Mouse (Mus musculus) heart, adult 18-20 months (tissue): ENCODE measurements around the gene Stx4a. TPM values are rescaled to one million over a fixed set of nuclear protein-coding genes. Genes with fewer than 3 reads are reported as not detected.
A peak's percentile ranks its signal among the peaks of the same experiment; 100 is the strongest.
"Not testable (repeated sequence)": the region's sequence is repeated elsewhere in the genome, so short reads cannot be mapped to it uniquely, and the experiment has no call there.

Experiments used
- DNase-seq, 2 experiments: peaks; one replicate each; pipeline ENCODE4 v3.0.0; 2021 to 2022; ENCODE audit warnings: mixed read lengths in 1 of 2
- total RNA-seq, 2 experiments: library from RNA; stranded (reverse); gene quantifications; 2 replicates each; pipeline ENCODE4 v1.2.3; 2021

Gene Stx4a
- total RNA-seq, 2 experiments from 2014 or later: 66.5 to 67.0 TPM

DNA sequence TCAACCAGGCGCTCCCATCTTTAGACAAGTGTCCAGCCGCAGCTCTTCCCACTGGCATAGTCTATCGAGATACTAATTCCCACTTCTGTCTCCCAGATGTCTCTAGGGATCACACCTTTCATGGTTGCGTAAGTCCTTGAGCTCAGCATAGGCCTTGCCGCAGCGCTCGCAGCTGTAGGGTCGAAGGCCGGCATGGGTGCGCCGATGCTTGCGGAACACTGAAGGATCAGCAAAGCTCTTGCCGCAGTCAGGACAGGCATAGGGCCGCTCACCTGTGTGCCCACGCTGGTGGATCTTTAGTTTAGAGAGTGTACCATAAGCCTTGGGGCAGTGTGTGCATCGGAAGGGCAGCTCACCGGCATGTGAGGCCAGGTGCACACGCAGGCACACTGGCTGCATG, 43.5 kb downstream of the Stx4a start:
- DNase-seq: no peak

DNA sequence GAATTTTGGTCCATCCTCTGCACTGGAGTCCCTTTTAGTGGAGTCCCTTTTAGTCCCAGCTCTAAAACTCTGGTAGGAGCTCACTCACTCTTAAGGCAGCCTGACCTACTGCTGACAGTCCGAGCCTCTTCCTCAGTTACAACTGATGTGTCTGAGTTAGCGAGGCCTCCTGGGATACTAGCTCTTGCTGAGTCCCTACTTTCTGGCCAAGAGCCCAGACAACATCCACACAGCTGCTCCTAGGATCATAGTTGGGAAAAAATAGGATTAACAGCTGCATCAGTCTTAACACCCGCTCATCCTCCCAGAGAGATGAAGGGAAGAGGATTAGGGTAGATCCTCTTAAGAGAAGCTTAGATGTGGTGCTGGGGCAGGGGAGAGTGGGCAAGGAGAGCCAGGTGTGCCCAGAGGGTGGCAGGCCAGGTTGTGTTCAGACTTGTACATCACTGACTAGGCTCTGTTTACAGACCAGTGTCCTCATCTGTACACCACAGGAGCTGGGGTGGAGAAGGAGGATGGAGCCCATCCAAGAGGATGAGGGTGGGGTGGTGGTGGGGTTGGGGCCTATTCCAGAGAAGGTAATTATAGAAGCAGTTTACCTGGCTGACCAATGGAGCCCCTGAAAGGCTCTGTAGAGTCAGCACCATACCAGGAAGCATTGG, 45.2 kb downstream of the Stx4a start:
- DNase-seq: peak; percentile 46 to 70

DNA sequence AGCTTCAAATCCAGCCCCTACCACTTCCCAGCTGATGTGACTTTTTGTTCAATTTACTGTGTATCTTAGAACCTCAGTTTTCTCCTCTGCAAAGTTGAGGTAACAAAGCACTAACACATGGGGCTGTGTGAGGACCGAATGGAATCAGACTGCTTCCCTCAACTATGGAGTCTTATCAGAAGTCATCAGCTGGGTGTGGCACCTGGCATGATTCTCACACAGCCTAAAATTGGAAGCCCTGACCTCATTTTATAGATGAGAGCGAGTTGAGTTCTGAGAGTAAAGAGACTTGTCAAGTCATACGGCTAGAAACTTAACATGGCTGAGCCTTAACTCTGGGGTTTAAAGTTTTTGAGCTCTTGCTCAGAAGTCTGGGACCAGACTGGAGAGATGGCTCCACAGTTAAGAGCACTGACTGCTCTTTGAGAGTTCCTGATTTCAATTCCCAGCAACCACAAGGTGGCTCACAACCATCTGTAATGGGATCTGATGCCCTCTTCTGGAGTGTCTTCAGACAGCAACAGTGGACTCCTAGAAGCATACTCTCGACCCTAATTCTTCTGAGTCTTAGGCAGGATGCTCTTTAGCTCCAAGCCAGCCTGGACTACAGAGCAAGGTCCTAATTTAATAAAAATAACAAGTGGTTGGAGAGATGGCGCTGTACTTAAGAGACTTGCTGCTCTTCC, 46.2 kb downstream of the Stx4a start:
- DNase-seq: no peak

DNA sequence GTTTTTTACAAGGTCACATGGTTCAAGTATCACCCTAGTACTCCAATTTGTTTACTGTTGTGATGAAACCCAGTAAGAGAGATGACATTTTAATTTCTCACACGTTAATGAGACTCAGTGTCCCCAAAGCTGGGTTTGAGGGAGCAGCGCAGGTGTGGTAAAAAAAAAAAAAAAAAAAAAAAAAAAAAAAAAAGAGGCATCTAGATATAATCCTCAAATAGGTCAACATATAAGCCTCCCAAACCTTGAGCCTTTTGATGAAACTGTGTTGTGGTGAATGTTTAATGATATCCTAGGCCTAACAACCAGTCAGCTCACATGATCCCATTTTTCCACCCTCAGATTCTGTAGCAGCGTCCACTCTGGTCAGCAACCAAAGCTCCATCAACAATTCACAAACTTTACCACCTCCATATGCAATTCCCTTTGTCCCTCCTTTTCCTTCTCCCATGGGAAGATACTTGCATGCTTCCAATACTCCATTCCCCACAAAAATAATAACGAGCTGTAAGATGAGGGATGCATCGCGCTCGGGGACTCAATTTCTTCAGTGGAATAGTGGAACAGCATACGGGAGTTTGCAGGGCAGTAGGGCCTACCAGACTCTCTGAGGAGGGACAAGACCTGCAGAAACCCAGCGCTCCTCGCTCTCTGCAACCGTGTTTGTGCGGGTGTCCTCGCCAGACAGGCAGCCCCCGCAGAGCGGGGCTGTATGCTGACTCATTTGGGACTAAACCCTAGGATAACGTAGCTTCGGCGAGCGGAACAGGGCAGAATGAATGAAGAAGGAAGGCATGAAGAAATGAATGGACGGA, 50.9 kb downstream of the Stx4a start:
- no peak for DNase-seq

DNA sequence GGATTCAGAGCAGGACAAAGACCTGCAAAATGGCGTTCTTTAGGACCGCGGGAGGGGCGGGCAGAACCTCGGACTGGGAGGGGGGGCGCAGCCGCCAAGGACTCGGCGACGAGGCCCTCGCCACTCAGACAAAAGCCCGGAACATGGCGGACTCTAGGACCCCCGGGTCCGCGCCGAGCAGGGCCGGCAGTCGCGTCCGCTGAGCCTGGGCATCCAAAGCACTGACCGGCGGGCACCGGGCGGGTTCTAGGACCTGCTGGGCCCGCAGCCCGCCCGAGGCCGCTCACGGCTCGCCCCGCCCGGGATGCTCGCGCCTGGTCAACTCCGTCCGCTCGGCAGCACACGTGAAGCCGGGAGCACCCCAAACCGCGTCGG, 51.5 kb downstream of the Stx4a start:
- DNase-seq: peak; percentile 95

DNA sequence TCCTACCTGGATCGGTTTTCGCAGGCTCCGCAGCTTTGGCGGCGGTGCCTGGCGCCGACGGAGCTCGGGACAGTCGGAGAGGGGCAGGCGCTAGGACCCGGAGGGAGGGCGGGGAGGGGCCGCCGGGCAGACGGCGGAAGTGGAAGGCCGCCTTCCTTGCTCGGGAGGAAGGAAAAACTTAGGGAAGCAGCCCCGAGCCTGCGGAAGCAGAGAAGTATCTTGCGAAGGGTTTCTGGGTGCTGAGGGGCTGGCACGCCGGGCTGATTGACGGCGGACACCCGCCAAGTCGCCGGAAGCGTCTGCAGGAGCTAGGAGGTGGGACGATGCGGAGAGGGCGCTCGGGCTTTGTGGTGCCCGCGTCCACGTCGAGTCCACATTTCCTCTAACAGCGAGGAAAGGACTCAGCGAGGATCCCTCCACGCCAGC, 52.0 kb downstream of the Stx4a start, which contains the start of gene Zfp646:
Gene Zfp646, plus strand, starts transcription at position 181 of the 426 bp plus-strand sequence.
- peak; percentile 84 to 87 for DNase-seq

DNA sequence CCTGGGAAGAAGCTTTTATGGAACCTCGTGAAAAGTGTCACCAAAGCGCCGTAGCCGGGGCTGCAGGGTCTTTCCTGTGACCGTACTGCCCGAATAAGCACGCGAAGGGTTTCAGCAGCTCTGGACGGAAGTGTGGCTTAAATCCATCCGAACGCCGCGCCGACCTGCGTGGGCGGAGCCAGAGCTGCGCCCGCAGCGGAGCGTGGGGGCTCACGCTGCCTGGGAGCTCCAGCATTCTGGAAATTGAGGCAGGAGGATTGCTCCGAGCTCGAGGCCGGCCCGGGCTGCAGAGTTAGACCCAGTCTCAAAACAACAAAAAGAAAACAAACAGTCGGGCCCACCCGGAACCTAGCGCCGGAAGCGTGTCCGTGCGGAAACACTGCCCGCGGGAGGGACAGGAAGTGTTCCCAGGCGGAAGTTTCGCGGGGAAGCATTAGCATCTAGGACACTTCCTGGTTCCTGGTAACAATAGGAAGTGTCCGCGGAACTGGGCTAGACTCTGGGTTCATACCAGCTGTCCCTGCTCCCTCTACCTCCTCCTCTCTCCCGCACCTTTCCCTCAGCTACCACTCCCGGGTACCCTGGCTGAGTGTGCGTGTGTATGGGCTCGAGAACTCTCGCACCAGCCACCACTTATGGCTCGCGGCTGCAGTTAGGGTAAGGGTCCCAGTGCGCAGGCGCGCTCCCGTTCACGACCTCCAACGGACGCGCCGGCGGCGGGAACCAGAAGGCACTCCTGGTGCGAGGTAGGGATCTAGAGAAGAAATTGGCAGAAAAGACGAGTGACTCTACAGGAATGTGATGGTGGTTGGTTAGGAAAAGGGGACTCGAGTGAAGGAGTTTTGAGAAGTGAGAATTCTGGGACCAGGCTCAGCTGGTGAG, 52.6 kb downstream of the Stx4a start, which contains the start of gene Zfp668:
Gene Zfp668, minus strand, starts transcription at position 362 of the 882 bp plus-strand sequence.
- peak; percentile 93 to 95 for DNase-seq

DNA sequence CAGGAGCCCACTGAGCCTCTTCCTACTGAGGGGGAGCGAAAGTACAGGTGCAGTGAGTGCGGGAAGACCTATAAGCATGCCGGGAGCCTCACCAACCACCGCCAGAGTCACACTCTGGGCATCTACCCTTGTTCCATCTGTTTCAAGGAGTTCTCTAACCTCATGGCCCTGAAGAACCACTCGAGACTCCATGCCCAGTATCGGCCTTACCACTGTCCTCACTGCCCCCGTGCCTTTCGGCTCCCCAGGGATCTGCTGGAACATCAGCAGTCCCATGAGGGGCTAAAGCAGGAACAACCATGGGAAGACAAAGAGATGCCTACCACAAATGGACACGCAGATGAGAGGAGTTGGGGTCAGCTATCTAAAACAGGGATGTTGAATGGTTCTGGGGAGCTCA, 55.2 kb downstream of the Stx4a start:
- no peak for DNase-seq

DNA sequence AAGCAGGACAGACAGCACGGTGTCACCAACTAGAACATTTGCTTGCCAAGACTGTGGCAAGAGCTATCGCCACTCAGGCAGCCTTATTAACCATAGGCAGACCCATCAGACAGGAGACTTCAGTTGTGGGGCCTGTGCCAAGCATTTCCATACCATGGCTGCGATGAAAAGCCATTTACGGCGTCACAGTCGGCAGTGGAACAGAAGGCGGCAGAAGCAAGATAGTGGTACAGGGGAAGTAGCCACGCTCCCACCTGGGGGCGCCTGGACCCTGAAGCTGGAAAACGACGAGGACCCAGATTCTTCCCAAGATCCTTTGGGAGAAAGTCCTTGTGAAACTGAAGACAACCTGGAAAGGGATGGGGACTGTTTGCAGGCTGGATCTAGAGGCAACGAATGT, 56.3 kb downstream of the Stx4a start:
- no peak for DNase-seq

DNA sequence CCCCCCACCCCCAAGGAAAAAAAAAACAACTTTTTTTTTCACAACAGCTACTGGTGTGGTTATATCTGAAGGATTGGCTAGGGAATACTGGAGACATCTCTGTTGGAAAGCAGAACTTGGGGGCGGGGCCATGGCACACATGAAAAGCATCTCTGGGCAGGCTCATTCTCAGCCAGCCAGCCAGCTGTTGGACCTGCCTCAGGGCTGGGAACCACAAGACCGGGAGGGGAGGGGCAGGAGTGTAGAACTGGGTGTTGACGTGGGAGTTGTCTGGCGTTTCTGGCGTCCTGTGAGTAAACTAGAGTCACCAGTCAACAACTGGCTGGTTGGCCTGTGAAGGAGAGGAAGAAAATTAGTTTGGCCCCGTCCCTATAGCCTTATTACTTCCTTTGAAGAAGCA, 61.9 kb downstream of the Stx4a start:
- DNase-seq: peak; percentile 84 to 88

DNA sequence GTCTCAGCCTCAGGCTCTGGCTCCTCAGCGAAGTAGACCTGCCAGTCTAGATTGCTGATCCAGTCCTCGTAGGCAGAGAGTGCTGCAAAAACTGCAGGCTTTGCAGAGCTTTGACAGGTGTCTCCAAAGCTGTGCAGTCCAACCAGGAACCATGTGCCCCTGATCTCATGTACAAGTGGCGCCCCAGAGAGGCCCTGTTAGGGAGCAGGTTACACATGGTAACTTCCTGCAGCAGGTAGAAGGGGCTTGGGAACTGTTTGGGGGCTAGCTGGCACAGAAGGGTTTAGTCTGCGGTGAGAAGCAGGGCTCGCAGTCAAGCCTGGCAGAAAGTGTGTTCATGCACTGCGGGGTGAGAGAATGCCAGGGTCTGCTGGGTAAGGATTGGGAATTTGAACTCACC, 62.5 kb downstream of the Stx4a start:
- DNase-seq: no peak

DNA sequence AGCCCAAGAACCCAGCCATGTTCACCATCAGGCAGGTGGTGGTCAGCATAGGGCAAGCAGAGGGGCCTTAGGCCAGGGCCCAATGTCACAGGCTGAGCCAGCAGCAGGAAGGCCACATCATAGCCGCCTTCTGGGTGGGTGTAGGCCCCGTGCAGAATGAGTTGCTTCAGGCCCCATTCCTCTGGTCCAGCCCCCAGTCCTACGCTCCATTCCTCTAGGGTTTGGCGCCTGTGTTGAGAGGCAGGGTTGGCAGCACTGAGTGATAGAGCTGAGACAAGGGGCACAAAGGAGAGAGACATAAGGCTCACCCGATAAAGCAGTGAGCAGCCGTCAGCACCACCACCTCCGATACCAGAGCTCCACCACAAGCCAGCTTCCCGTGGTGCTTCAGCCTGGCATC, 63.1 kb downstream of the Stx4a start:
- no peak for DNase-seq

DNA sequence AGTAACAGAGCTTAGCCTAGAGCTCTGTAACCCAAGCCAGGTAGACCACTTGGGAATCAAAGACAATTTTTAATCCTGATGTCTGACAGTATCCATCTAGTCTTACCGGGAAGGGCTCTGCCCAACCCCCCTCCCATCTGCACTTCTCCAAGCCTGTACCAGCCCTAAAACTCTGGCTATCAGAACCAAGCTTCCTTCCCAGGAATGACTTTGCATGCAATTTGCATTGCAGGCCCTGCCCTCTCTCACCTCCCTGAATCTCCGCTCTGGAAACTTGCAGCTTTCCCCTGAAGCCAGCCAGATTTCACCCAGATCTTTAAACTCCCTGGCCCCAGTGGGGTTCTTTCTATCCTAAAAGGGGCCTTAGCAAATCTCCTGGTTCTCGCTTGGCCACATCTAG, 63.7 kb downstream of the Stx4a start:
- DNase-seq: no peak

DNA sequence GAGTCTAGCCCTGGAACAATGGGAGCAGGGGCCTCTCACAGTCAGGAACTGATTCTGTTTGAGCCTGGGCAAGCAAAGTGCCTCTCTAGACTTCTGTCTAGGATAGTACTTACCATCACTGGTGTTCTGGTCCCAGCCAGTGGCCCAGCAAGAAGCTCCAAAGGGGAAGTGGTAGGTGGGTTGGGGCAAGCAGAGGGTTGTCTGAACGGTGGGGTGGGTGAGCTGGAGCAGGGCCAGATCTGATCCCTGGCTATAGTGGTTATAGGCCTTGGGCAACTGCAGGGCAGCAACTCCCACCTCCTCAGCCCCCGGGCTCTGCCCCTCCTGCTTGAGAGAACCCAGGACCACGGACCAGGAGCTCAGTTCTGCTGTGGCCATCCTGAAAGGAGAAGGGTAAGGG, 64.7 kb downstream of the Stx4a start:
- no peak for DNase-seq

DNA sequence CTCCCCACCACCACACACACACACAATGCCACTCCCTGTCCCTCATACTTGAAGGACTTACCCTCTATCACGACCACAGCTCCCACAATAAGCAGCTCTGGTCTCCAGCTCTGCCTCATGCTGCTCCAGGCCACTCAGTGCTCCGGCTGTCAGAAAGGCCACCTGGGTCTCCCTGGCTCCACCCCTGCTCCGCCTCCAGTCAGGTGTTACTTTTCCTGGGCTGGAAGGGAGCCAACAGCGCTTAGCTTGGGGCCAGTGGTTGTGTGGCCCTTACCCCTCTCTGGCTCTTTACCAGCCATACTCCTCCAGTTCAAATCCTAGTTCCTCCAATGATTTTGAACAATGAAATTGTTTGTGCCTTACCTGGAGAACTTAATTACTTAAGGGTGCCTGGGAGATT, 66.7 kb downstream of the Stx4a start, which contains the start of gene Prss53:
Gene Prss53, minus strand, starts transcription at position 173 of the 400 bp plus-strand sequence.
- DNase-seq: no peak

DNA sequence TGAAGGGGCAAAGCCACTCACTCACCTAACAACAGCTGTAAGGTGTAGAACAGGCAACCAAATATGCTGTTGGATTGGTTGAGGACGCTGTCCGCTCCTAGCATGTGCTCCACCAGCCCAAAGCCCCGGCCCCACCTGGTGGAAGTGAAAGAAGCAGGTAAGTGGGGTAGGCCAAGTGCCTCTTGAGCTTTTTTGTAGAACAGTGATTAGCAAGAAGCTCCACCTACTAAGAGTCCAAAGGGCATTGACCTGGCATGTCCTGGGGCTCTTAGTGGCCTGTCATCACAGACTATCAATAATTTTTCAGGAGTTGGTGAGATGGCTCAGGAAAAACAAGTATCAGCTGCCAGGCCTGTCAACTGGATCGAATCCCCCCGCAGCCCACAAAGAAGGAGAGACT, 70.4 kb downstream of the Stx4a start:
- no peak for DNase-seq

DNA sequence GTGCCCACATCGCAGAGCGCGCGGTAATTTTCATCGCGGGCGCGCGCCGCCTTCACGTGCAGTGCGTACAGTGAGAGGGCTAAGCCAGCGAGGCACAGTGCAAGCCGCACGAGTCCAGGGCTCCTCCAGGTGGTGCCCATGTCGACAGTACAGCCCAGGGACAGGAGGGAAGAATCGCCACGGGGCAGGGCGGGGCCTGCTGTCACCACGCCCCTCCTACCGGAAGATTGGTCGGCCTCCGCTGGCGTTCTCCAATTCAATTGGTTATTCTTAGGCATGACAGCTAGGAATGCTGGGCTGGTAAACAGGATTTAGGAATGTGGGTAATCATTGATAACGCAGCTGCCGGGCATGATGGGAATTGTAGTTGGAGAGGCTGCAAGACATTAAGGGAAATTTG, 71.3 kb downstream of the Stx4a start, which contains the start of the genes Gm21974 and Vkorc1:
Gene Gm21974, minus strand, starts transcription at position 13 of the 400 bp plus-strand sequence.
Gene Vkorc1, minus strand, starts transcription at position 176 of the 400 bp plus-strand sequence.
- DNase-seq: peak; percentile 97 to 98

DNA sequence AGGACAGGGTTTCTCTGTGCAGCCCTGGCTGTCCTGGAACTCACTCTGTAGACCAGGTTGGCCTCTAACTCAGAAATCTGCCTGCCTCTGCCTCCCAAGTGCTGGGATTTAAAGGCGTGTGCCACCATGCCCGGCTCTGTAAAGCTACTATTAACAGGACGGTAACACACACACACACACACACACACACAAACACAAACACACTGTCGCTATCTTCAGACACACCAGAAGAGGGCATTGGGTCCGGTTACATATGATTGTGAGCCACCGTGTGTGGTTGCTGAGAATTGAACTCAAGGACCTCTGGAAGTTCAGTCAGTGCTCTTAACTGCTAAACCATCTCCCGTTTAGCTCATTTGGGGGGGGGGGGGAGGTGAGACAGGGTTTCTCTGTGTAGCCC, 71.8 kb downstream of the Stx4a start:
- not testable (repeated sequence) for DNase-seq

DNA sequence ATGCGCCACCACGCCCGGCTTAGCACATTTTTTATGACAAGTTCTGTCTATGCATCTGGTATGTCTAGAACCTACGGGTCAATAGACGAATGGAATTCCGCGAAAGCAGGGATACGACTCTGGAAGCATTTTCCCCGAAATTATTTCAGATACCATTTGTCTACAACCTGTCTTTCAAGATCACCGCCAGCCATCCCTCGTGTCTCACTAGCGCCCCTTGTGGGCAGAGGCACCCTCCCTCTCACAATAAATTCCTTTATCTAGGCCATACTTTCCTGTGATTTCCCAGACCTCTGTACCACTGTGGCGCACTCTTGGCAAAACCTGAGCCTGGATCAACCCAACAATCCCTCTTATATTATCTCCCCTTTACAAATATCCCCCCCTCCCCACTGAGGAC, 72.3 kb downstream of the Stx4a start:
- peak; percentile 52 to 70 for DNase-seq

DNA sequence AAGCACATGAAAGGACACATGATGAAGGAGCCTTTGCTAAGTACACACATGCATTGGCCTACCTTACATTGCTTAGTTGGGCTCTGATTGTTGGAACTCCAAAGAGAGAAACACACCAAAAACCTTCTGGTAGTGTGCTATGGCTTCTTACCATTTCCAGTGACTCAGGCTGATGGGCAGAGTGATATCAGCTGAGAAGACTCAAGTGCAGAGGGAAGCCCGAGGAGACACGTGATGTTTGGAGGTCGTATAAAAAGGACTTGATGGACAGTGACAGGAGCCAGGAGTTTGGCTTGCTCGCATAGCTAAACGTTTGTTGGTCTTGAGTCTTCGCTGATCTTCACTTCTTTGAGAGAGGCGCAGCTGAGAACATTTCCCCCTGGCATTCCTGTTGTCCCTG, 73.4 kb downstream of the Stx4a start:
- DNase-seq: no peak

DNA sequence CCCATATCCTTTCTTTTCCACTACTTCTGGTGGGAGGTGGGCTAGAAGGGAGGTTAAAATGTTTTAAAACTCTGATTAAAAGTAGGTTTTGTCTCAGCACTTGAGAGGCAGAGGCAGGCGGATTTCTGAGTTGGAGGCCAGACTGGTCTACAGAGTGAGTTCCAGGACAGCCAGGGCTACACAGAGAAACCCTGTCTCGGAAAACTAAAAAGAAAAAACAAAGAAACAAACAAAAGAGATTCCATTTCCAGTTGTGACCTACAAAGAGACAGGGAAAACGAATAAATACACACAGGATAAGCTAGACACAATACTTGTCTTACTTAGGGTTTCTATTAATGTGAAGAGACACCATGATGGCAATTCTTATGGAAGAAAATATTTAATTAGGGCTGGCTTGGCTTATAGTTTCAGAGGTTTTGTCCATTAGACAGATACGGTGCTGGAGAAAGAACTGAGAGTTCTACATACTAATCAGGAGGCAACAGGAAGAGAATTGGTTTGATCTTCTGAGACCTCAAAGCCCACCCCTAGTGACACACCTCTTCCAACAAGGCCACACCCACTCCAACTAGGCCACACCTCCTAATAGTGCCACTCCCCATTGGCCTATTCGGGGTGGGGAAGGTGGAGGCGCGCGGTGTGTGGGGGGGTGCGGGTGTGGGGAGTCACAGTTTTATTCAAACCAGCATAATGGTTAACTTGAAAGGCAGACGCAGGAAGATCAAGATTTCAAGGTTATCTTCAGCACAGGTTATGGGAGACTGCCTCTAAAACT, 74.3 kb downstream of the Stx4a start:
- DNase-seq: no peak
